Mouse (Mus musculus) bone marrow macrophage, adult 2 months (primary cell): Measurements from ENCODE around the gene Atp5e.

ENCODE experiments used
- CTCF ChIP-seq: IDR thresholded peaks from 2 replicates; pipeline ENCODE4 v1.5.1; 2012; ENCODE audit warnings: low read depth, mild to moderate bottlenecking, low read length, moderate library complexity
- POLR2A ChIP-seq: IDR thresholded peaks from 2 replicates; pipeline ENCODE4 v1.6.1; 2012; ENCODE audit warnings: mild to moderate bottlenecking, low read depth, low read length, borderline replicate concordance

- TF ChIP-seq CTCF: no peak
- no peak for TF ChIP-seq POLR2A
These were observed 535 bp downstream of the Atp5e start for GRCm38 (mm10) chr2:174463370-174463769.
